Mouse (Mus musculus): ENCODE results near the gene Akt3. TPM values are rescaled to one million over a fixed set of nuclear protein-coding genes. Genes with fewer than 3 reads are reported as not detected.

The Akt3 gene
- polyA plus RNA-seq, 1 experiment from 2014 or later, result 4.0 TPM

GRCm38 (mm10) chr1:176997254-176997653 is 260.7 kb downstream of the Akt3 start:
- WGBS, result 71% methylated on average over 6 of the region's 6 CpGs
- Histone ChIP-seq H3K4me2 (replicated peaks; ENCODE audit: low read depth, low read length) (no peak overlapping the region), H3K9me3 (ENCODE audit: low read length) (no peaks in the 10 kb centered on the region), H3K27ac (ENCODE audit: low read length) (no peak overlapping the region), H3K4me1 (ENCODE audit: insufficient read depth, low read depth, low read length) (no peaks in the 10 kb centered on the region), H3K27me3 (replicated peaks; ENCODE audit: insufficient read depth, low read length) (no peaks in the 10 kb centered on the region), H3K9ac (replicated peaks; ENCODE audit: low read depth) (no peak overlapping the region), H3K36me3 (ENCODE audit: insufficient read depth, low read length) (no peaks in the 10 kb centered on the region), H3K4me3 (ENCODE audit: low read depth, low read length) (no peak overlapping the region)
- DNase-seq (ENCODE audit: low spot score) (no peak), ATAC-seq (no peak)
- no peak for TF ChIP-seq EP300 (IDR thresholded peaks at IDR 0.05)
- TF ChIP-seq CTCF (IDR thresholded peaks at IDR 0.05), result no peak

GRCm38 (mm10) chr1:176996630-176997201 is 261.3 kb downstream of the Akt3 start:
- H3K9ac ChIP-seq (replicated peaks; ENCODE audit: low read depth), result no peak overlapping the region
- no peak overlapping the region for H3K4me3 ChIP-seq (ENCODE audit: low read depth, low read length)
- DNase-seq (ENCODE audit: low spot score) (peak; percentile 21), ATAC-seq (no peak)
- 41% methylated on average over 16 of the region's 16 CpGs for WGBS
- no peaks in the 10 kb centered on the region for H3K4me1 ChIP-seq (ENCODE audit: insufficient read depth, low read depth, low read length)
- no peaks in the 10 kb centered on the region for H3K36me3 ChIP-seq (ENCODE audit: insufficient read depth, low read length)
- H3K27me3 ChIP-seq (replicated peaks; ENCODE audit: insufficient read depth, low read length), result no peaks in the 10 kb centered on the region
- no peak overlapping the region for H3K27ac ChIP-seq (ENCODE audit: low read length)
- H3K9me3 ChIP-seq (ENCODE audit: low read length), result no peaks in the 10 kb centered on the region
- TF ChIP-seq CTCF (IDR thresholded peaks at IDR 0.05) (no peak), EP300 (IDR thresholded peaks at IDR 0.05) (no peak)
- H3K4me2 ChIP-seq (replicated peaks; ENCODE audit: low read depth, low read length), result 0 out of 2 replicates have a peak overlapping the region, but pooled peaks have one; percentile 9

- no peak for ATAC-seq
- DNase-seq (ENCODE audit: low spot score), result no peak
- H3K4me2 ChIP-seq (replicated peaks; ENCODE audit: low read depth, low read length), result no peak overlapping the region
- no peak overlapping the region for H3K9ac ChIP-seq (replicated peaks; ENCODE audit: low read depth)
- WGBS, result 90% methylated on average over 3 of the region's 3 CpGs
- H3K36me3 ChIP-seq (ENCODE audit: insufficient read depth, low read length), result no peaks in the 10 kb centered on the region
- H3K4me1 ChIP-seq (ENCODE audit: insufficient read depth, low read depth, low read length), result peaks cover 3% of the 10 kb centered on the region; the same call in 1 of the 2 replicates
- no peaks in the 10 kb centered on the region for H3K27me3 ChIP-seq (replicated peaks; ENCODE audit: insufficient read depth, low read length)
- H3K27ac ChIP-seq (ENCODE audit: low read length), result no peak overlapping the region
- no peaks in the 10 kb centered on the region for H3K9me3 ChIP-seq (ENCODE audit: low read length)
- TF ChIP-seq CTCF (IDR thresholded peaks at IDR 0.05), result no peak
- TF ChIP-seq EP300 (IDR thresholded peaks at IDR 0.05), result no peak
- no peak overlapping the region for H3K4me3 ChIP-seq (ENCODE audit: low read depth, low read length)
Measured at GRCm38 (mm10) chr1:176996166-176996565, 261.8 kb downstream of the Akt3 start.

GRCm38 (mm10) chr1:176995419-176995775 is 262.6 kb downstream of the Akt3 start:
- H3K9me3 ChIP-seq (ENCODE audit: low read length), result no peaks in the 10 kb centered on the region
- peaks cover 6% of the 10 kb centered on the region; the same call in 1 of the 2 replicates for H3K4me1 ChIP-seq (ENCODE audit: insufficient read depth, low read depth, low read length)
- DNase-seq (ENCODE audit: low spot score) (no peak), ATAC-seq (no peak)
- no peak overlapping the region for H3K27ac ChIP-seq (ENCODE audit: low read length)
- no peak for TF ChIP-seq EP300 (IDR thresholded peaks at IDR 0.05)
- no peak for TF ChIP-seq CTCF (IDR thresholded peaks at IDR 0.05)
- H3K4me2 ChIP-seq (replicated peaks; ENCODE audit: low read depth, low read length), result no peak overlapping the region
- H3K4me3 ChIP-seq (ENCODE audit: low read depth, low read length), result no peak overlapping the region
- no peak overlapping the region for H3K9ac ChIP-seq (replicated peaks; ENCODE audit: low read depth)
- no peaks in the 10 kb centered on the region for H3K36me3 ChIP-seq (ENCODE audit: insufficient read depth, low read length)
- no peaks in the 10 kb centered on the region for H3K27me3 ChIP-seq (replicated peaks; ENCODE audit: insufficient read depth, low read length)
- 87% methylated on average over 4 of the region's 4 CpGs for WGBS

GRCm38 (mm10) chr1:176994707-176995418 is 263.1 kb downstream of the Akt3 start:
- no peak overlapping the region for H3K9ac ChIP-seq (replicated peaks; ENCODE audit: low read depth)
- WGBS, result 64% methylated on average over 11 of the region's 11 CpGs
- H3K36me3 ChIP-seq (ENCODE audit: insufficient read depth, low read length), result no peaks in the 10 kb centered on the region
- no peak overlapping the region for H3K27ac ChIP-seq (ENCODE audit: low read length)
- no peak for ATAC-seq
- no peak overlapping the region for H3K4me2 ChIP-seq (replicated peaks; ENCODE audit: low read depth, low read length)
- no peak for DNase-seq (ENCODE audit: low spot score)
- H3K27me3 ChIP-seq (replicated peaks; ENCODE audit: insufficient read depth, low read length), result no peaks in the 10 kb centered on the region
- peaks cover 6% of the 10 kb centered on the region; the same call in 1 of the 2 replicates for H3K4me1 ChIP-seq (ENCODE audit: insufficient read depth, low read depth, low read length)
- TF ChIP-seq EP300 (IDR thresholded peaks at IDR 0.05) (no peak), CTCF (IDR thresholded peaks at IDR 0.05) (no peak)
- no peaks in the 10 kb centered on the region for H3K9me3 ChIP-seq (ENCODE audit: low read length)
- no peak overlapping the region for H3K4me3 ChIP-seq (ENCODE audit: low read depth, low read length)

- no peak for TF ChIP-seq CTCF (IDR thresholded peaks at IDR 0.05)
- TF ChIP-seq EP300 (IDR thresholded peaks at IDR 0.05), result no peak
- WGBS, result 54% methylated on average over 7 of the region's 7 CpGs
- peak; percentile 33 for ATAC-seq
Measured at GRCm38 (mm10) chr1:176994087-176994486, 263.9 kb downstream of the Akt3 start.

More at GRCm38 (mm10) chr1:176994087-176994486, 263.9 kb downstream of the Akt3 start:
- H3K4me2 ChIP-seq (replicated peaks; ENCODE audit: low read depth, low read length), result no peak overlapping the region
- H3K4me1 ChIP-seq (ENCODE audit: insufficient read depth, low read depth, low read length), result peaks cover 6% of the 10 kb centered on the region; the same call in 1 of the 2 replicates
- H3K36me3 ChIP-seq (ENCODE audit: insufficient read depth, low read length), result no peaks in the 10 kb centered on the region
- peak; percentile 50 for DNase-seq (ENCODE audit: low spot score)
- no peaks in the 10 kb centered on the region for H3K27me3 ChIP-seq (replicated peaks; ENCODE audit: insufficient read depth, low read length)
- no peak overlapping the region for H3K9ac ChIP-seq (replicated peaks; ENCODE audit: low read depth)
- no peak overlapping the region for H3K27ac ChIP-seq (ENCODE audit: low read length)
- no peak overlapping the region for H3K4me3 ChIP-seq (ENCODE audit: low read depth, low read length)
- H3K9me3 ChIP-seq (ENCODE audit: low read length), result no peaks in the 10 kb centered on the region
